Mouse (Mus musculus) C2C12 (cell line): ENCODE data around the gene Med18.

ENCODE experiments used
- CEBPB ChIP-seq: IDR thresholded peaks from one replicate; pipeline ENCODE4 v1.6.1; 2011; ENCODE audit warnings: low read depth, mild to moderate bottlenecking, control low read depth, moderate library complexity
- CTCF ChIP-seq: IDR thresholded peaks from one replicate; pipeline ENCODE4 v1.5.1; 2011; ENCODE audit not compliant: control insufficient read depth, insufficient read depth, insufficient read length
- MYOD1 ChIP-seq: IDR thresholded peaks from one replicate; pipeline ENCODE4 v1.6.1; 2011; ENCODE audit warnings: low read depth; ENCODE audit not compliant: control insufficient read depth, insufficient read length
- MYOG ChIP-seq: IDR thresholded peaks from one replicate; pipeline ENCODE4 v1.6.1; 2011; ENCODE audit not compliant: control insufficient read depth, insufficient read length; ENCODE audit errors: extremely low read depth
- USF1 ChIP-seq: IDR thresholded peaks from one replicate; pipeline ENCODE4 v1.6.1; 2011; ENCODE audit warnings: low read depth, mild to moderate bottlenecking, control low read depth, moderate library complexity

DNA sequence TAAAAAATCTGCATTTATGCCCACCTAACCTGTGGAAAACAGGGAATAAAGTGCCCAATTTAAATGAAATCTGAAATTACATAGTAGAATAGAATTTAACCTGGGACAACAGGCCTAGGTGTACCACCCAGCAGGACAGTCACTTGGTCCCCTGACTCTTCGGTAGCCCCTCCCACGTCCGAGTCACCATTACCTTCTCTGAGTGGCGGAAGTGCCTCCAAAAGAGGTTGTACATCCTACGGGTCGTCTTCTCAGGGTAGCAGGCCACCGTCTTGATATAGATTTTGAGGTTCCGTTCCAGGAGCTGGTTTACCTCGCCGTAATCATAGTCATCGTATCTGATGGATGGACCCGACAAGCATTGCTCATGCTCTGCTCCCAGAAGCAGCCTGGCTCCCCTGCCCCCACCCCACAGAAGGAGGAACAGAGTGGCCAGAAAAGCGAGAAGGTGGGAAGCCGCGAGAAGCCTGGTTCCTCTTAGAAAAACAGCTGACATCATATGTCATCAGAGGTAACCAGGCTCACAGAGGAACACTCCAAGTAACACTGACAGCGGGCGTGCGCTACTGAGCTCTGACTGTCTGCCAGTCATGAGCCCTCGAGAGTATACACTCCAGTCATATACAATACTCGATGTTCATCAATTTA, 30.7 kb upstream of the Med18 start:
- no peak for TF ChIP-seq CTCF
- no peak for TF ChIP-seq MYOG
- TF ChIP-seq MYOD1, result no peak
- no peak for TF ChIP-seq CEBPB
- no peak for TF ChIP-seq USF1
